Mouse (Mus musculus): ENCODE measurements around the gene Zc3h7b.
A peak's percentile ranks its signal among the peaks of the same experiment; 100 is the strongest.
"Not testable (repeated sequence)": the region's sequence is repeated elsewhere in the genome, so short reads cannot be mapped to it uniquely, and the experiment has no call there.

The Zc3h7b gene

GRCm38 (mm10) chr15:81739924-81740323 lies 4.9 kb upstream of the Zc3h7b start:
- DNase-seq, result peak; percentile 38 to 54

GRCm38 (mm10) chr15:81742368-81742767 lies 2.5 kb upstream of the Zc3h7b start:
- not testable (repeated sequence) for DNase-seq

GRCm38 (mm10) chr15:81745601-81746114 lies 801 bp downstream of the Zc3h7b start:
- peak; percentile 83 to 89 for DNase-seq

- DNase-seq, result peak; percentile 71 to 81
Measured at GRCm38 (mm10) chr15:81749742-81750141, 4.9 kb downstream of the Zc3h7b start.

- no peak for DNase-seq
Measured at GRCm38 (mm10) chr15:81753669-81754068, 8.8 kb downstream of the Zc3h7b start.

GRCm38 (mm10) chr15:81758701-81759100 lies 13.8 kb downstream of the Zc3h7b start:
- peak in 1 of 2 experiments; percentile 57 for DNase-seq

- DNase-seq, result no peak
Measured at GRCm38 (mm10) chr15:81759542-81759941, 14.7 kb downstream of the Zc3h7b start.

GRCm38 (mm10) chr15:81760361-81761079 lies 15.7 kb downstream of the Zc3h7b start:
- DNase-seq, result no peak

- DNase-seq, result no peak
Measured at GRCm38 (mm10) chr15:81761381-81761780, 16.5 kb downstream of the Zc3h7b start.

GRCm38 (mm10) chr15:81761959-81762358 lies 17.1 kb downstream of the Zc3h7b start:
- no peak for DNase-seq

GRCm38 (mm10) chr15:81764573-81764972 lies 19.7 kb downstream of the Zc3h7b start:
- DNase-seq, result no peak

GRCm38 (mm10) chr15:81765651-81766050 lies 20.8 kb downstream of the Zc3h7b start:
- no peak for DNase-seq

- no peak for DNase-seq
Measured at GRCm38 (mm10) chr15:81766439-81766838, 21.6 kb downstream of the Zc3h7b start.

GRCm38 (mm10) chr15:81769037-81769436 lies 24.2 kb downstream of the Zc3h7b start:
- DNase-seq, result peak in 1 of 2 experiments; percentile 46

GRCm38 (mm10) chr15:81772431-81773120 lies 27.7 kb downstream of the Zc3h7b start:
- peak in 1 of 2 experiments; percentile 46 for DNase-seq

GRCm38 (mm10) chr15:81774505-81775171 lies 29.8 kb downstream of the Zc3h7b start:
- DNase-seq, result peak in 1 of 2 experiments; percentile 43

GRCm38 (mm10) chr15:81776631-81777422 lies 32.0 kb downstream of the Zc3h7b start:
- DNase-seq, result no peak

GRCm38 (mm10) chr15:81781816-81782215 lies 37.0 kb downstream of the Zc3h7b start:
- no peak for DNase-seq

GRCm38 (mm10) chr15:81784762-81785161 lies 39.9 kb downstream of the Zc3h7b start:
- DNase-seq, result peak; percentile 59 to 71

GRCm38 (mm10) chr15:81785701-81786100 lies 40.8 kb downstream of the Zc3h7b start:
- DNase-seq, result no peak

- no peak for DNase-seq
Measured at GRCm38 (mm10) chr15:81787525-81787924, 42.7 kb downstream of the Zc3h7b start.

GRCm38 (mm10) chr15:81792444-81792843 lies 47.6 kb downstream of the Zc3h7b start:
- DNase-seq, result no peak
